Mouse (Mus musculus) heart, embryonic 11.5 days (tissue): ENCODE measurements around the gene Ebi3. TPM values are rescaled to one million over a fixed set of nuclear protein-coding genes. Genes with fewer than 3 reads are reported as not detected.

Experiments used
- ATAC-seq: fragments of 200-750 bp; cut with Nextera tagmentation; replicated peaks from 2 replicates; pipeline ENCODE4 v1.8.0; 2017; ENCODE audit warnings: moderate library complexity; ENCODE audit not compliant: insufficient number of reproducible peaks, low FRiP score, low TSS enrichment
- H3K27ac ChIP-seq: fragments of 300-500 bp; sonication (generic); 2 replicates; pipeline ENCODE4 v1.5.1; 2014; ENCODE audit warnings: mild to moderate bottlenecking, low read depth, low read length
- H3K27me3 ChIP-seq: fragments of 300-500 bp; sonication (generic); 2 replicates; pipeline ENCODE4 v1.6.1; 2014; ENCODE audit warnings: mild to moderate bottlenecking, low read length, mixed read lengths; ENCODE audit not compliant: control insufficient read depth, insufficient read depth
- H3K36me3 ChIP-seq: fragments of 300-500 bp; sonication (generic); 2 replicates; pipeline ENCODE4 v1.6.1; 2014; ENCODE audit warnings: mild to moderate bottlenecking, low read length, moderate library complexity, mixed read lengths; ENCODE audit not compliant: control insufficient read depth, insufficient read depth
- H3K4me1 ChIP-seq: fragments of 300-500 bp; sonication (generic); 2 replicates; pipeline ENCODE4 v1.6.1; 2014; ENCODE audit warnings: low read length; ENCODE audit not compliant: control insufficient read depth, insufficient read depth
- H3K4me2 ChIP-seq: fragments of 300-500 bp; sonication (generic); 2 replicates; pipeline ENCODE4 v1.6.1; 2014; ENCODE audit warnings: mild to moderate bottlenecking, moderate library complexity
- H3K4me3 ChIP-seq: fragments of 300-500 bp; sonication (generic); 2 replicates; pipeline ENCODE4 v1.5.1; 2014; ENCODE audit warnings: low read depth, low read length
- H3K9ac ChIP-seq: fragments of 300-500 bp; sonication (generic); 2 replicates; pipeline ENCODE4 v1.6.1; 2014; ENCODE audit warnings: mild to moderate bottlenecking, low read depth, low read length, moderate library complexity
- H3K9me3 ChIP-seq: fragments of 300-500 bp; sonication (generic); replicated peaks from 2 replicates; pipeline ENCODE4 v1.6.1; 2016; ENCODE audit warnings: low read length; ENCODE audit not compliant: control insufficient read depth
- WGBS: fragments of 180-500 bp; shearing (Covaris S2); extraction: QIAGEN DNeasy Blood & Tissue Kit; methylation state at CpG from one replicate; pipeline ENCODE4 v1.1.7; 2014; ENCODE audit not compliant: insufficient replicate concordance; 5-methylcytosine and 5-hydroxymethylcytosine counted together
- polyA plus RNA-seq: library from polyadenylated mRNA; unstranded; fragments of >200 nt; fragmentation: Nextera tagmentation; extraction: Ambion mirVana; gene quantifications from 2 replicates; pipeline ENCODE4 v1.2.1, GENCODE M21; 2014

Ebi3 gene
- polyA plus RNA-seq, 1 experiment from 2014 or later: 0.19 TPM

DNA sequence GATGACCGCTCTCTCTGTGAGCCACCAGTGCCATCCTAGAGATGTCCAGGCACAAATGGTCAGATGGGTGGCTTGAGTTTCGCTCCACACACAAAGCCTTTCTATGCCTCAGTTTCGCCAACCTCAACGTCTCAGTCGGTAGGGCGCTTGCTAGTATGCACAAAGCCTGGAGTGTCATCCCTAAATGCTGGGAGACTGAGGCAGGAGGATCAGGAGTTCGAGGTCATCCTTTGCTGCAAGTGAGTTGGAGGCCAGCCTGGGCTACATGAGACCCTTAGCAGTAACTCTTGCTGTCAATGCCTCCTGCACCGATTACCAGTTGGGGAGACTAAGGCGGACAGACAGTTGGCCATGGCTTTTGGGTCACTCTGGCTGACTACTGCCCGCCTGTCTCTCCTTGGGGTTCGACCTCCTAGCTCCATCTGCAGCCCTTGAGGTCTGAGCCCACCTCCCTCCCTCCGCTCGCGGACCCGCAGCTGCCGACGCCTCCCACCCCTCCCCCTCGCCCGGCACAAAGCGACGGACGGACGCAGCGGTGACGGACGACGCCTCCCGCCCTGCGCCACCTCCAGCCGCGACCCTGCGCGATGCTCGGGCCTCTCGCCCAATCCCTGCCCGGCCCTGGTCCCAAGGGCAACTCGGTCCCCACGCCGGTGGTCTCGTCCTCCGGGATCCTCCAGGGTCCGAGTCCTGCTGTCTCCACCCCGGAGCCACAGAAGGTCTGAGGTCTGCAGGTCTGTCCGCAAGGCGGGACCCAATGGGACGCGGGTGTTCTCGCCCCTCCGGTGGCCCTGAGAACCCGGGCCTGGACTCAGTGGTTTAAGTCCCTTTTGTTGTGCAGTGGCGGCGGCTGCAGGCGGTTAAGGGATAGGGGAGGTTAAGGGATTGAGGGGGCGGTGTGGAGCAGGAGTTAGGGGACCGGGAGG is 17.8 kb downstream of the Ebi3 start, which contains the start of gene Shd:
Gene Shd (plus strand): TSS at position 502 of the 926 bp plus-strand sequence.
- no peaks in the 10 kb centered on the region; the same call in 1 of the 2 replicates for H3K36me3 ChIP-seq
- no peaks in the 10 kb centered on the region for H3K9me3 ChIP-seq
- peaks cover 11% of the 10 kb centered on the region; the same call in 1 of the 2 replicates for H3K27me3 ChIP-seq
- peak; percentile 18 for ATAC-seq
- 9% methylated on average over 55 of the region's 55 CpGs for WGBS
- H3K9ac ChIP-seq: peak within 1 kb of the TSS; percentile 66
- H3K27ac ChIP-seq: no peak within 1 kb of the TSS
- H3K4me3 ChIP-seq: peak within 1 kb of the TSS; percentile 49
- peak within 1 kb of the TSS; percentile 82 for H3K4me2 ChIP-seq
- H3K4me1 ChIP-seq: peaks cover 27% of the 10 kb centered on the region

DNA sequence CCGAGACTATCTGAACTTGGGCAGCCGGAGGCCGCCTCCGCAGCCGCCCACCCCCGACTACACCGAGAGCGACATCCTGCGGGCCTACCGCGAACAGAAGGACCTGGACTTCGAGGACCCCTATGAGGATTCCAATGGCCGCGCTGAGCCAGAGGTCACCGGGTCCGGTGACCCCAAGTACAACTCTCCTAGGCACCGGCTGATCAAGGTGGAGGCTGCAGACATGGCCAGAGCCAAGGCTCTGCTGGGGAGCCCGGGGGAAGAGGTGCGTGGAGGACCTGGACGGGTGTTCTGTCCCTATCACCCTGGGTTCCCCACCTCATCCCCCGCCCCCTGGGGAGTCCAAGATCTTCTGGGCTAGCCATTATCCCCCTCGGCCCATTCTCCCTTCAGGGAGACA is 19.0 kb downstream of the Ebi3 start:
- Histone ChIP-seq H3K27ac (no peak overlapping the region), H3K4me2 (peak overlapping the region; percentile 82), H3K27me3 (peaks cover 11% of the 10 kb centered on the region; the same call in 1 of the 2 replicates), H3K4me1 (peaks cover 27% of the 10 kb centered on the region), H3K36me3 (no peaks in the 10 kb centered on the region; the same call in 1 of the 2 replicates), H3K4me3 (peak overlapping the region; percentile 49), H3K9ac (no peak overlapping the region), H3K9me3 (no peaks in the 10 kb centered on the region)
- 31% methylated on average over 22 of the region's 22 CpGs for WGBS
- ATAC-seq: no peak

DNA sequence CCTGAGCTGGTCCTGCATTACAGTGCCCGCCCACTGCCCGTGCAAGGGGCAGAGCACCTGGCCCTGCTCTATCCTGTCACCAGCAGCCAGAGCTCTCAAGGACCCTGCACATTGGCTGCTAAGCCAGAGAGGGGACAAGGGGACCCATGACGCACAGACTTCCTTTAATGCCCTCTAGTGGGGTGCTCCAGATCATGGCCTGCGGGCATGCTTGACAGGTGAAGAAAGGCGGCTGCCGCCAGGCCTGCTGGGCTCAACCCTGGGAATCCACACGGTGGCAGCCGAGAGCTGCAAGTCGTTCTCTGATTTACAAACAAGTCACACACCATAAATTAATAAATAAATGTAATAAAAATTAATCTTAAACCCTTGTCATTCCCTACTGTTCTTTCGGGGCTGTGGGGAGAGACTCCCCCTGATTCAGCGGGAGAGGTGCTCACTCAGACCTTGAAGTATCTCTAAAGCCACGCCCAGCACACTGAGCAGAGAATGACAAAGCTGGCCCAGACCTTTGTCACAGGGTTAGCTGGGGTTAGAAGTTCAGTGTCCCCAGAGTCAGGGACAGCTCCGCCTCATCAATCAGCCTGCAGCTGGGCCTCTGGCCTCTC is 23.9 kb downstream of the Ebi3 start:
- H3K4me3 ChIP-seq: no peak overlapping the region
- WGBS: 21% methylated on average over 13 of the region's 13 CpGs
- H3K27ac ChIP-seq: no peak overlapping the region
- H3K36me3 ChIP-seq: no peaks in the 10 kb centered on the region
- no peaks in the 10 kb centered on the region; the same call in 1 of the 2 replicates for H3K4me1 ChIP-seq
- peaks cover 7% of the 10 kb centered on the region; the same call in 1 of the 2 replicates for H3K27me3 ChIP-seq
- no peaks in the 10 kb centered on the region for H3K9me3 ChIP-seq
- H3K4me2 ChIP-seq: no peak overlapping the region; the same call in 1 of the 2 replicates
- ATAC-seq: no peak
- no peak overlapping the region for H3K9ac ChIP-seq

DNA sequence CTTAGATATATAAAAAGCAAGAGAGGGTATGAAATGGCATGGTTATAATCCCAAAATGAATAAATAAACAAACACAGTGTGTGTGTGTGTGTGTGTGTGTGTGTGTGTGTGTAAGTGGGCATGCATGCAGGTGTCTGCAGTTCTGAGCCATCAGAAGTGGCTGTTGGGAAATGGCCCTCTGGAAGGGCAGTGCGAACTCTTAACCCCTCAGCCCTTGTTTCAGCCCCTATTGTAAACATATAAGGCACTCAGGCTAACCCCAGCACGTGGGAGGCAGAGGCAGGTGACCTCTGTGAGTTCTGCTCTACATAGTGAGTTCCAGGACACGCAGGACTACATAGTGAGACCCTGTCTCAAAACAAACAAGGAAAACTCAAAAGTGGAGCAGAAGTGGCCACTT is 24.9 kb downstream of the Ebi3 start:
- Histone ChIP-seq H3K27ac (no peak overlapping the region), H3K9me3 (no peaks in the 10 kb centered on the region), H3K4me2 (no peak overlapping the region), H3K4me3 (no peak overlapping the region), H3K4me1 (no peaks in the 10 kb centered on the region; the same call in 1 of the 2 replicates), H3K36me3 (no peaks in the 10 kb centered on the region), H3K27me3 (peaks cover 7% of the 10 kb centered on the region; the same call in 1 of the 2 replicates), H3K9ac (no peak overlapping the region)
- no peak for ATAC-seq
- 55% methylated on average over 3 of the region's 3 CpGs for WGBS

DNA sequence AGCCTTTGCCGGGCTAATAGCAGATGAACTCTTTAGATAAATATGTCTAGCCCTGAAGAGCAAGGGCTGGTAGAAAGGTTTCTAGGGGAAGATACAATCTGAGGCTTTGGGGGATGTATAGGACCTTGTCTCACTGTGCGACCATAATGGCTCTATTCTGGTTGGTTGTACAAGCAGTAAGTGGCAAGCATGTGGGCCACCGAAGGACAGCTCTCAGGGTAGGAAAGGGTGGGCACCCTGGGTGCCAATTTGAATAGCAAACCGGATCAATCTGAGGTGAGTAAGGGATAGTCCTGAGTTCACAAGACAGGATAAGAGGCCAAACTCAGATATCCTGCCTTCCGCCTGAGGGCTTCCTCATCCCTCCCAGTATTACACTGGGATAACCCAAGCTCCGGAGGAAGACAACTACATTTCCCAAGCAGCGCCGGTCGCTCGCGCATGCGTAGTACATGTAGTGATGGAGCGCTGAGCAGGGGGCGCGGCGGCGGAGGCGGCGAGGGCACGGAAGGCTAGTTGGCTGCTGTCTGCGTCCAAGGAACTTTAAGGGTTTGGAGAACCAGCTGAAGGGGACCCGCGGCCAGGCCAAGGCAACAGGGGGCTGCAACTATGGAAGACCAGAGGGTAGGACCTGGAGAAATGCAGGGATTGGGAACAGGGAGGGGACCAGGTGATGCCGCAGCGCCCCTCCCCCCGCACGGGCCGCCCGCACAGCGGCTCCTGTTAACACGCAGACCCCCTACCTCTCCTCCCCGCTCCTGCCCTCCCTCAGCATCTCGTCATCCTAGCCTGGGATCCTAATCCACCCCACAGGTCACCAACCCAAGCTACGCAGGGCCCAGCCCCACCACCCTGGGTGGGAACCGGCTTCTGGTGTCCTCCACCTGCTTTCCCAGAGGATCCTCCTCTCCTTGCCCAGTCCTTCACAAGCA is 33.9 kb downstream of the Ebi3 start, which contains the start of gene Fsd1:
Gene Fsd1 (plus strand): TSS at position 480 of the 932 bp plus-strand sequence.
- Histone ChIP-seq H3K9me3 (no peaks in the 10 kb centered on the region), H3K9ac (peak within 1 kb of the TSS; percentile 44; the same call in 1 of the 2 replicates), H3K4me2 (peak within 1 kb of the TSS; percentile 56), H3K4me3 (peak within 1 kb of the TSS; percentile 35), H3K27me3 (peaks cover 22% of the 10 kb centered on the region), H3K36me3 (no peaks in the 10 kb centered on the region), H3K4me1 (no peaks in the 10 kb centered on the region), H3K27ac (no peak within 1 kb of the TSS)
- 10% methylated on average over 34 of the region's 35 CpGs for WGBS
- no peak for ATAC-seq

DNA sequence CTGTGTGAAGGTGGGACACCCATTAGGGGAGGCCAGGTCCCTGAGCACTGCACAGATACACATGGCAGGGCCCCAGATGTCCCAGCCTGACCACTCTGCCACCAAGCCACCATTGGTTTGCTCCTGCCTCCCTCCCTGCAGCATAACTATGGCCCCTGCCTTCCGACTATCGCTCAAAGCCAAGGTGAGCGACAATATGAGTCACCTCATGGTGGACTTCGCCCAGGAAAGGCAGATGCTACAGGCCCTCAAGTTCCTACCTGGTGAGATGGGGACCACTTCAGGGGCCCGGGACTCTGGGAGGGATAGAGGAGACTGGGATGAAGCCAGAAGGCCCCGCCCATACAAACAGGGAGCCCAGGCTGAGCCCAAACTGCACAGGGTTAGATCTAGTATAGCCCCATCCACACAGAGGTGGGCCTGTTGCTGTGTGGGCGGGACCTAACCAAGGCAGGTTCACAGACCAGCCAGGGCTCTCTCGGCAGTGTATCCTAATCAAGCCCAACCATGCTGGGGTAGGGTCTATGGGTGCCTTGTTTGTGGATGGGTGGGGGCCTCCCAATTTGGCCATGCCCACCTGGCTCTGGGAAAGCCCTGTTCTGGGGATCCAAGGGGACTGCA is 37.9 kb downstream of the Ebi3 start:
- WGBS: 70% methylated on average over 8 of the region's 8 CpGs
- Histone ChIP-seq H3K4me2 (no peak overlapping the region), H3K27ac (no peak overlapping the region), H3K9me3 (no peaks in the 10 kb centered on the region), H3K27me3 (peaks cover 19% of the 10 kb centered on the region), H3K4me3 (no peak overlapping the region), H3K4me1 (no peaks in the 10 kb centered on the region), H3K9ac (no peak overlapping the region), H3K36me3 (no peaks in the 10 kb centered on the region)
- ATAC-seq: 0 out of 2 replicates have a peak, but pooled peaks have one; percentile 7

DNA sequence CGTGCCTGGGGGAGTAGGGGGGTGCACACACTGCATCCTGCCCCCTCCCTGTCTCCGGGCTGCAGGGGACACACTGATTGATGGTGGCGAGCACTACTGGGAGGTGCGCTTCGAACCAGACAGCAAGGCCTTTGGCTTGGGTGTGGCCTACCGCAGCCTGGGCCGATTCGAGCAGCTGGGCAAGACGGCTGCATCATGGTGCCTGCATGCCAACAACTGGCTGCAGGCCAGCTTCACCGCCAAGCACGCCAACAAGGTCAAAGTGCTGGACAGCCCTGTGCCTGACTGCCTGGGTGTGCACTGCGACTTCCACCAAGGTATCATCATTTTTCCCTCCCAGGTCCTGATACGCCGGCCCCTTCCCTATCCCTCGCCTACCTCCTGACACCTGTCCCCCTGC is 43.6 kb downstream of the Ebi3 start:
- H3K4me1 ChIP-seq: no peaks in the 10 kb centered on the region
- no peak overlapping the region for H3K4me3 ChIP-seq
- no peaks in the 10 kb centered on the region for H3K9me3 ChIP-seq
- no peak overlapping the region for H3K4me2 ChIP-seq
- H3K9ac ChIP-seq: no peak overlapping the region
- H3K27me3 ChIP-seq: peaks cover 13% of the 10 kb centered on the region
- H3K36me3 ChIP-seq: no peaks in the 10 kb centered on the region
- 85% methylated on average over 15 of the region's 15 CpGs for WGBS
- no peak overlapping the region for H3K27ac ChIP-seq
- ATAC-seq: no peak
